Mouse (Mus musculus) layer of hippocampus, adult 2 months (tissue): Measurements from ENCODE around the gene Nkiras1. TPM values are rescaled to one million over a fixed set of nuclear protein-coding genes. Genes with fewer than 3 reads are reported as not detected.
"Not testable (repeated sequence)": the region's sequence is repeated elsewhere in the genome, so short reads cannot be mapped to it uniquely, and the experiment has no call there.

Experiments
- DNase-seq, 2 experiments: peaks; one replicate each; pipeline ENCODE4 v3.0.0; 2022; ENCODE audit warnings: low spot score in 2 of 2
- H3K27ac ChIP-seq: fragments of 200-600 bp; 2 replicates; pipeline ENCODE4 v1.8.1; 2022
- H3K4me3 ChIP-seq: fragments of 200-600 bp; 2 replicates; pipeline ENCODE4 v1.8.1; 2022; ENCODE audit warnings: mild to moderate bottlenecking
- CTCF ChIP-seq: fragments of 200-600 bp; conservative IDR thresholded peaks from 2 replicates; pipeline ENCODE4 v1.8.1; 2022; ENCODE audit warnings: antibody characterized with exemption, mild to moderate bottlenecking, moderate library complexity
- total RNA-seq, 2 experiments: library from RNA; stranded (reverse); gene quantifications; 2 replicates each; pipeline ENCODE4 v1.2.3; 2021

Gene Nkiras1
- total RNA-seq, 2 experiments from 2014 or later = 78.9 to 83.9 TPM

DNA sequence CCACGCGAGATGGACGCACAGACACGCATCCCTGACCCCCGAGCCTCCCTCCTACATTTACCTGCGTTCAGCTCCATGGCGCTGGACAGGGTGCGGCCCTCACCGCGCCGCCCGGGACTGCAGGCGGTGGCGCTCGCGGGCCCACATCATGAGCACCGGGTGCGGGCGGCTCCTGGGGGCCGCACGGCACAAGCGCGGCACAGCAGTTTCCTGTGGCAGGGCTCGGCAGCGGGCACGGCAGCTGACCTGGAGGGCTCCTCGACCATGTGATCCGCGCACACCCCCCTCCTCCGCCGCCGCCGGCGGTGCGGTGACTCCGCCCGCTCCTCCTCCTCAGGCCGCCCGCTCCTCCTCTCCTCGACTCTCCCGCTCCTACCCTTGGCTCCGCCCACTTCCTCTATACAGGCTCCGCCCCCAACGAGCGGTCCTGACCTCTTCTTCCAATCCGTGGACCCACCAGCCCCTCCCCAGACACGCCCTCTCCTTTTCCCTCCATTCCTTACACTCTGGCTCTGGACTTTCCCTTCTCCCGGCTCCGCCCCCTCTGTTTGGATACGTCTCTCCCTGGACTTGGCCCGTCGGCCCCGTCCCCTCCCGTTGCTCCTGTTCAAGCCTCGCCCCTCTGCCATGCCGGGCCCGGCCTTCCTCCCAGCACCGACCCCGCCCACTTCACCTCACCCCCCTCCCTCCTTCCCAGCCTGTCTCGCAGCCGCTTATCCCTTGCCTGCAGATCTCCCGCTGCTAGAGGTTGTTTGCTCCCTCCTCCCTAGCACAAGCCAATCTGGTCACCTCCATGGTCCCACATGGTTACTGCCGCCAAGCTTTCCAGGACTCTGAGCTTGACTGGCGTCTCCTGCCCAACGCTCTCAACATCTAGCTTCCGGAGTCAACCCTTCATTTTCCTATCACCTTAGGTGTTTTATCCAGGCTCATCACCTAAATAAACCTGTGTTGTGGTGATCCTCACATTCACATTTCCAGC lies 31.9 kb upstream of the Nkiras1 start, which contains the start of gene Nr1d2:
Gene Nr1d2 (minus strand): TSS at position 378 of the 982 bp plus-strand sequence.
- DNase-seq = peak; percentile 95 to 98
- peak within 1 kb of the TSS; percentile 78 for H3K4me3 ChIP-seq
- 0 out of 2 replicates have a peak, but pooled peaks have one; percentile 29 for TF ChIP-seq CTCF
- H3K27ac ChIP-seq = peak within 1 kb of the TSS; percentile 100

DNA sequence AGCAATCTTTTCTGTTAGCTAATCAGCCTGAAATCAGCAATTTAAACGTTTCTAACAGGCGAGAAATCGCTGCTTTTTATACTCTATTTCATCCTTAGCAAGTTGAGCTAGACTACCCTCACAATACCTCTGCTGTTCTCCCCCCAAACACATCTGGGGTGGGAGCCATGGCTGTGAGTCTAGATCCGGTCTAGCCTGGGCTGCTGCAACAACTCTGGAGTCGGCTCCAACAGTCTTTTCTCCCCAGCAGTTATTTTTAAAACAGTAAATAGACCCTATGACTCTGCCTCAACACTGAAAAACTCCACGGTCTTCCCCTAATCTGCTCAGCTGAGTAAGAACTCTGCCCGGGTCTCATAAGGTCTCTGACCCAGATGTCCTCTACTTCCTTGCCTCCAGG lies 30.8 kb upstream of the Nkiras1 start:
- no peak overlapping the region for H3K27ac ChIP-seq

DNA sequence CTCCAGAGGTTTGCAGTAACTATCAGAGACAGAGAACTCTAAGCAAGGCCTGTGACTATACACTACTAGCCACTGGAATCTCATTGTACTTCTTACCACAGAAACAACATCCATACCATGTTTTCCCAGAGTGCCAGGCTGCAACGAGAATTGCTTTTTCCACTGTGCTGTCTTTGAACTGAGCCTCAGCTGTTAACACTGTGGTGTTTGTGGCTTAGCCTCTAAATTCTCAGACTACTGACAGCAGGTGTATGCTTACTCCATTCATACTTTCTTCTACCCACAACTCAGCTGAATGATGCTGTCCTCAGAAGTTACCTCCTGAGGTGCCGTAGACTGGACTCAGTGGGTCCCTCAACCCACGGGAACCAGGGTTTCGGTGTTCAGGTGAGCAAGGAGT lies 29.1 kb upstream of the Nkiras1 start:
- no peak for TF ChIP-seq CTCF
- H3K4me3 ChIP-seq = no peak overlapping the region
- no peak for DNase-seq
- H3K27ac ChIP-seq = no peak overlapping the region

More for the DNA sequence above, 30.8 kb upstream of the Nkiras1 start:
- H3K4me3 ChIP-seq = no peak overlapping the region
- no peak for TF ChIP-seq CTCF
- no peak for DNase-seq

DNA sequence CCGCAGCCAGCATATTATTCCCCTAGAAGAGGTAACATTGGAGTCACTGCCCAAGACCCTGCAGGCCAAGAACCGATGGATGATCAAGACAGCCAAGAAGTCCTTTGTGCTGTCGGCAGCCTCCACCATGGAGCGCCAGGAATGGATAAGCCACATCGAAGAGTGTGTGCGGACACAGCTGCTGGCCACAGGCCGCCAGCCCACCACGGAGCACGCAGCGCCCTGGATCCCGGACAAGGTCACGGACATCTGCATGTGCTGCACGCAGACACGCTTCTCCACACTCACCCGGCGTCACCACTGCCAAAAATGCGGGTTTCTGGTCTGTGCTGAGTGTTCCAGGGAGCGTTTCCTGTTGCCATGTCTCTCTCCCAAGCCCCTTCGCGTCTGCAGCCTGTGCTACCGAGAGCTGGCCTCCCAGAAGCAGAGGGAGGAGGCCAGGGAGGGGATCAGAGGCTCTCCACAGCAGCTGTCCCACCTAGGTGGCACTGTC lies 28.3 kb upstream of the Nkiras1 start:
- DNase-seq = no peak
- Histone ChIP-seq H3K27ac (no peak overlapping the region), H3K4me3 (no peak overlapping the region)
- no peak for TF ChIP-seq CTCF

DNA sequence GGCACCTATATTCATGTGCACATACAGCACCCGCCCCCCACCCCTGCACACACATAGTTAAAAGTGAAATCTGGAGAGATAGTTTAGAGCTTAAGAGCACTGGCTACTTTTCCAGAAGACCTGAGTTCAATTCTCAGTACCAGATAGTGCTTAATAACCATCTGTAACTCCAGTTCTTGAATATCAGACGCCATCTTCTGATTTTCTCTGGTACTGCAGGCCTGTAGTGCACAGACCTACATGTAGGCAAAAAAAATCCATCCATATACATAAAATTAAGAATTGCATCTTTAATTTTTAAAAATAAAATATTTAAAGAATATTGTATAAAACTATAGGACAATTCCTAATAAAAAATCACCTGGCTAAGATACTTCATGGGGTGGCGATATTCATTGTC lies 9.7 kb upstream of the Nkiras1 start:
- H3K4me3 ChIP-seq = no peak overlapping the region
- TF ChIP-seq CTCF = peak; percentile 41

DNA sequence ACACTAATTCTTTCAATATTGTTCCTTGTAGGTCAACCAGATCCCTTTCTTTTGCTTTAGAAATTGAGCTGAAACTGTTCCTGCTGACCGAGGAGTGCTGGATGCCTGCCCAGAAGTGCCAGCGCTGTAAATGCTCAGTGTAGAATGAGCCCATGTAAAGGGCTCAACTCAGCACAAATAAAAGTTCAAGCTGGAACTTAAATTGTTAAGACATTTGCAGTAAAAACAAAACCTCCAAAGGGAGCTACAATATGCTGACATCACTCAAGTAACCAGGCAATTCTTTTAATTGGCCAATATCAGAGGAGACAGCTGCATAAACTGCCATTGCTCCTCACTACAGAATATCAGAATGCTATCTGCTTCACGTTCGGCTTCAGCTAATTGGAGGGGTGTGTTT lies 7.5 kb upstream of the Nkiras1 start:
- TF ChIP-seq CTCF = no peak
- H3K27ac ChIP-seq = no peak overlapping the region
- H3K4me3 ChIP-seq = no peak overlapping the region
- DNase-seq = no peak

More for the DNA sequence above, 9.7 kb upstream of the Nkiras1 start:
- DNase-seq = no peak
- H3K27ac ChIP-seq = no peak overlapping the region

DNA sequence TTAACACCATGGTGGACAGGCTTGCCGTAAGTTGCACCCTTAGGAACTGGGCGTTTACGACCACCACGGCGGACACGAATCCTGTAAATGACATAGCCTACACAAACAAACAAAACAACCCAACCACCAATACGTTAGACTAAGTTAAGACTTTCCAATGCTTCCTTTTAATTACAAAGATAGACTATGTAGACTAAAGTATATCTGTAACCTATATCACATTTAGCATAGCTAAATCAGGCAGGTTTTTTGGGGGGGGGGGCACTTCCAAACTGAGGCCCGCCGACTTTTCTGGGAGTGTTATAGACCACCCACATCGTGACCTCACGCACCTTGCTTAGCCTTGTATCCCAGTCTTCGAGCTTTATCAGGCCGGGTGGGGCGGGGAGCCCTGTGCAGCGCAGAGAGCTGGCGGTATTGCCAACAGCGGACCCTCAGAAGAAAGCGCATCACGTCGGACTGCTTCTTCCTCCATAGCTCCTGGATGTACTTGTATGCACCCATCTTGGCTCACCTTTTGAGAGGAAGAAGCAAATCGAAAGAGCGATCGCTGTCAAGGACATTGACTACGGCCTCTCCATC lies 898 bp upstream of the Nkiras1 start:
- peak overlapping the region; percentile 94 for H3K27ac ChIP-seq
- H3K4me3 ChIP-seq = peak overlapping the region; percentile 72
- not testable (repeated sequence) for DNase-seq

DNA sequence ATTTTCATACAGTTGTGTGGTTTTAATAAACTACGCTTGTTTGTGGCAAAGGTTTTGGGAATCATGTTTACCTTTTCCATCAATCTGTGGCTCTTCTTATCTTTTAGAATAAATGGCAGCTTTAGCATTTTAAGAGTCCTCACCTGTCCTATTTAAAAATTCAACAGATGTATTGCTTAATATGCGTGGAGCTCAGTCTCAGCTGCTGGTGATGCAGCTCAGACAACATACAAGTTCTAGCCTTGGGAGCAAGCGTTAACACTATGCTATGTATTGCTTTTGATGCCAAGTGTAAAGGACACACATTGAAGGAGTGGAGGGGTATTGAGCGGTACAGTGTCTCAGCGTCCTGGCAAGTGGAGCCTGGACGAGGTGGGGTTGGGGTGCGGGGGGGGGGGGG lies 730 bp downstream of the Nkiras1 start:
- no peak for TF ChIP-seq CTCF
- Histone ChIP-seq H3K4me3 (peak overlapping the region; percentile 72), H3K27ac (peak overlapping the region; percentile 93)
- no peak for DNase-seq

DNA sequence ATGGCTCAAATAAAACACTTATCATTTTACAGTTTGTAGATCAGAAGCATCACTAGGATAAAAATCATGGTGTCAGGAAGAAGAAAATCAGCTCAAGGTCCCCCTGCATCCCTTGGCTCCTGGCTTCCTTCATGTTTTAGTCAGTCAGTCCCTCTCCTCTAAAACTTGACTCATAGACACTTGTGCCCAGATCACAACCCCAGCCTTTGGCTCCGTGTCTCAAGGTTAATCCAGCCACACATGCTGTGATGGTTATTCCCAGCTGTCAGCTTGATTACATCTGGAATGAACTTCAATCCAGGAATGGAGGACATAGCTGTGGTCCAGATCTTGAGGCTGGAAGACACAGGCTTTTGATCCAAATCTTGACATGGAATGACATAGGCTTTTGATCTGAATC lies 3.6 kb downstream of the Nkiras1 start:
- Histone ChIP-seq H3K27ac (no peak overlapping the region), H3K4me3 (no peak overlapping the region)
- TF ChIP-seq CTCF = no peak
- DNase-seq = no peak

DNA sequence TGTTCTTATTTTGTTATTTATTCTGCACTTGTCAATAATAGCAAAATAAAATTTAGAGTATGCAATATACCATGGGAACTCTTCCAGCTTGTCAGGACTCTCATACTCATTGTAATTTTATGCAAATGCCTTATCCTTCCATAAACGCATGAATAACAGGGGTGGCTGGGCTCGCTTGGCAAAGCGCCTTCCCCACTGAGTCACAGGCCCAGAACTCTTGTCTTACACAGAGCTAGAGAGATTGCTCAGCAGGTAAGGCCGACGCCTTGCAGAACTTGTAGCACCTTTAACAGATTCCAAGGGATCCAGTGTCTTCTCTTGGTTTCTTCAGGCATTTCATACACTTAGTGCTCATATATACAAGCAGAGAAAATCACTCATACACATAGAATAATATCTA lies 9.4 kb downstream of the Nkiras1 start:
- H3K4me3 ChIP-seq = no peak overlapping the region
- no peak overlapping the region for H3K27ac ChIP-seq
- no peak for DNase-seq
- no peak for TF ChIP-seq CTCF

DNA sequence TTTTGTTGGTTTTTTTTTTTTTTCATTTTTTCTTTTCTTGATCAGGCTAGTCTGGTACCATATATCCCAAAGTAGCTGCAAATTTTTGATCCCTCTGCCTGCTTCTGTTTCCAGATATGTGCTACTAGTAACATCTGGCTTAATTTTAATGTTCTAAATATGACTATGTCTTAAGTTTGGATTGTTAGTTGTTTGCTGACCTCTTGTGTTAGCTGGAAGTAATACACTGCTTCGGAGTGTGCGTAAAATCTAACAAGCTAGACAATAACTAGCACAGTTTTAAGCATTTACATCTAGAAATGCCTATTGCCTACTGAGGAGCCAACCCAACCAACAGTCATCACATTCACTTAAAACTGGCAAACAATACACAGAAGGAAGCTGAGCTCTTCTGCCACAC lies 13.6 kb downstream of the Nkiras1 start:
- Histone ChIP-seq H3K4me3 (no peak overlapping the region), H3K27ac (no peak overlapping the region)
- no peak for DNase-seq
- TF ChIP-seq CTCF = peak; percentile 81

DNA sequence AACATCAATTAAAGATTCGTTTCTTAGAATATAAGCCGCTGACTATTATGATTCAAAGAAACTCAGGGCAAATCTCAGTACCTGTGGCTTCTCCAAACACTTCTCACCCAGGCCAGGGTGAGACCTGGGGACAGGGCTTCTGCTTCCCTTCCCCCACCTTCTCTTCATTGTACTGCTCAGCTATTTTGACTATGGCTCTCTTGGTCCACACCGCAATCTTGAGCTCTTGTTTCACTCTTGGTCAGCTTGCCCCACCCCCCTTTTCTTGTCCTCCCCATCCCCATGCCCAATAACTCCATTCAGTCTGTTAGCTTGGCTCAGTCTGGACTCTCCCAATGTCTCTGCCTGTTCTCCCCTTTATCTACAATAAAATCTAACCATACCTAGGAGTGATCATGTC lies 14.5 kb downstream of the Nkiras1 start:
- TF ChIP-seq CTCF = no peak
- Histone ChIP-seq H3K4me3 (no peak overlapping the region), H3K27ac (no peak overlapping the region)
- no peak for DNase-seq

DNA sequence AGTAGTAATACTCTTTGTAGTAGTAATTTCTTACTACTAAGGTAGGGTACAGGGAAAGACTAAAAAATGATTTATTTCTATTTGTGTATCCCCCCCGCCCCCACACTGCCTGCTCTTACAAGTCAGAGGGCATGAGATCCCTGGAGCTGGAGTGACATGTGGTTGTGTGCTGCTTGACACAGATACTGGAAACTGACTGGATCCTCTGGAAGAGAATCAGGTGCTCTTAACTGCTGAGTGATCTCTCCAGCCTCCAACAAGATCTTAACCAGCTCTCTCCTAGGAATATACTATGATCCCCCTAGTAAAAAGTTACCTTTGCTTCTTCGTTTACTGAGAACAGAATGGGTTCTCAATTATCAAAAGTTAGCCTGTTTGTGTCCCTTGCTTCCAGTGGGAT lies 15.5 kb downstream of the Nkiras1 start:
- H3K27ac ChIP-seq = no peak overlapping the region
- H3K4me3 ChIP-seq = no peak overlapping the region
- DNase-seq = no peak
- no peak for TF ChIP-seq CTCF

DNA sequence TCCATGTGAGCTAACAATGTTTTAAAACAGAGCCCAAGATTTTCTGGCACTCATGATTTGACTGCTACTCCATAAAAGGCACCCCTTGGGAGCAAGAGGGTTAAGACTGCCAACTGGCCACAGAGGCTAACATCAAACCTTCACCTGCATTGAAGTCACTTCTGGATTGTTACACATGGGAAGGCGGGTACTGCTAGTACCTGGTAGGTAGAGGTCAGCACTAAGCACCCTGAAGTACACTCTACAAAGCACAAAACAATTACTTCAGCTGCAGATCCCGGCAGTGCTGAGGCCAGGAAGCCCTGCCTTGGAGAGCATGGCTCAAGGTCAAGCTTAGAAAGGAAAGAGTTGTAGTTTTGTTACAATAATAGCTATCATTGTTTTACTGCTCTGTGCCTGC lies 16.5 kb downstream of the Nkiras1 start:
- H3K27ac ChIP-seq = no peak overlapping the region
- no peak for TF ChIP-seq CTCF
- no peak overlapping the region for H3K4me3 ChIP-seq
- no peak for DNase-seq
